Mouse (Mus musculus) liver, adult 10 weeks (tissue): Measurements from ENCODE around the gene Cnr1. TPM values are rescaled to one million over a fixed set of nuclear protein-coding genes. Genes with fewer than 3 reads are reported as not detected.

Experiments
- polyA plus RNA-seq: library from polyadenylated mRNA; stranded (reverse); fragments of 350-450 nt; fragmentation: Illumina TruSeq; extraction: RNeasy Lipid Tissue Mini Kit (QIAGEN cat#74804); gene quantifications from one replicate; pipeline ENCODE4 v1.2.3, GENCODE M21; 2014; ENCODE audit warnings: low read depth, low replicate concordance

The Cnr1 gene
- polyA plus RNA-seq = not detected

GRCm38 (mm10) chr4:33924234-33924888, at the start of gene Cnr1:
TSS of gene Cnr1 (plus strand) at chr4:33924593.

Other genes with a start within 250 kb of the Cnr1 start
- gene Spaca1, start 125.6 kb downstream of the Cnr1 start, polyA plus RNA-seq = not detected